Mouse (Mus musculus): Measurements from ENCODE around the gene Exd1.

Exd1 gene

GRCm38 (mm10) chr2:119547522-119548370, at the start of gene Exd1, which contains the start of gene Chp1:
Gene Exd1, minus strand, starts transcription at chr2:119547627.
Gene Chp1, plus strand, starts transcription at chr2:119547697.
- DNase-seq (ENCODE audit: low read depth, low spot score): peak; percentile 95

GRCm38 (mm10) chr2:119596781-119597330, 49.4 kb upstream of the Exd1 start:
- no peak for DNase-seq (ENCODE audit: low read depth, low spot score)

- no peak for DNase-seq (ENCODE audit: low read depth, low spot score)
Measured at GRCm38 (mm10) chr2:119595308-119595707, 47.9 kb upstream of the Exd1 start.

- peak; percentile 97 for DNase-seq (ENCODE audit: low read depth, low spot score)
Measured at GRCm38 (mm10) chr2:119594113-119594981, 46.9 kb upstream of the Exd1 start.

- DNase-seq (ENCODE audit: low read depth, low spot score): no peak
Measured at GRCm38 (mm10) chr2:119593765-119594112, 46.3 kb upstream of the Exd1 start.

GRCm38 (mm10) chr2:119591247-119591646, 43.8 kb upstream of the Exd1 start:
- no peak for DNase-seq (ENCODE audit: low read depth, low spot score)

GRCm38 (mm10) chr2:119587383-119587782, 40.0 kb upstream of the Exd1 start:
- DNase-seq (ENCODE audit: low read depth, low spot score): peak; percentile 64

- DNase-seq (ENCODE audit: low read depth, low spot score): no peak
Measured at GRCm38 (mm10) chr2:119584282-119584681, 36.9 kb upstream of the Exd1 start.

- DNase-seq (ENCODE audit: low read depth, low spot score): no peak
Measured at GRCm38 (mm10) chr2:119583439-119583838, 36.0 kb upstream of the Exd1 start.

- DNase-seq (ENCODE audit: low read depth, low spot score): no peak
Measured at GRCm38 (mm10) chr2:119581571-119581970, 34.1 kb upstream of the Exd1 start.

GRCm38 (mm10) chr2:119572471-119572870, 25.0 kb upstream of the Exd1 start:
- DNase-seq (ENCODE audit: low read depth, low spot score): no peak

GRCm38 (mm10) chr2:119566182-119566855, 18.9 kb upstream of the Exd1 start:
- no peak for DNase-seq (ENCODE audit: low read depth, low spot score)

- DNase-seq (ENCODE audit: low read depth, low spot score): no peak
Measured at GRCm38 (mm10) chr2:119565284-119565683, 17.9 kb upstream of the Exd1 start.

GRCm38 (mm10) chr2:119561794-119562193, 14.4 kb upstream of the Exd1 start:
- no peak for DNase-seq (ENCODE audit: low read depth, low spot score)

- DNase-seq (ENCODE audit: low read depth, low spot score): no peak
Measured at GRCm38 (mm10) chr2:119558737-119559340, 11.4 kb upstream of the Exd1 start.

- DNase-seq (ENCODE audit: low read depth, low spot score): no peak
Measured at GRCm38 (mm10) chr2:119558039-119558438, 10.6 kb upstream of the Exd1 start.

- DNase-seq (ENCODE audit: low read depth, low spot score): no peak
Measured at GRCm38 (mm10) chr2:119549678-119550077, 2.3 kb upstream of the Exd1 start.

- no peak for DNase-seq (ENCODE audit: low read depth, low spot score)
Measured at GRCm38 (mm10) chr2:119548691-119549090, 1.3 kb upstream of the Exd1 start.

- no peak for DNase-seq (ENCODE audit: low read depth, low spot score)
Measured at GRCm38 (mm10) chr2:119548371-119548660, 889 bp upstream of the Exd1 start.

- peak; percentile 90 for DNase-seq (ENCODE audit: low read depth, low spot score)
Measured at GRCm38 (mm10) chr2:119546848-119547521, 442 bp downstream of the Exd1 start.

- DNase-seq (ENCODE audit: low read depth, low spot score): no peak
Measured at GRCm38 (mm10) chr2:119543656-119544055, 3.8 kb downstream of the Exd1 start.
